Mouse (Mus musculus) 416B (cell line): ENCODE measurements around the gene Tmem203.

ENCODE experiments used
- DNase-seq: peaks from one replicate; pipeline ENCODE4 v3.0.0; 2011; ENCODE audit warnings: low read depth

The Tmem203 gene

DNA sequence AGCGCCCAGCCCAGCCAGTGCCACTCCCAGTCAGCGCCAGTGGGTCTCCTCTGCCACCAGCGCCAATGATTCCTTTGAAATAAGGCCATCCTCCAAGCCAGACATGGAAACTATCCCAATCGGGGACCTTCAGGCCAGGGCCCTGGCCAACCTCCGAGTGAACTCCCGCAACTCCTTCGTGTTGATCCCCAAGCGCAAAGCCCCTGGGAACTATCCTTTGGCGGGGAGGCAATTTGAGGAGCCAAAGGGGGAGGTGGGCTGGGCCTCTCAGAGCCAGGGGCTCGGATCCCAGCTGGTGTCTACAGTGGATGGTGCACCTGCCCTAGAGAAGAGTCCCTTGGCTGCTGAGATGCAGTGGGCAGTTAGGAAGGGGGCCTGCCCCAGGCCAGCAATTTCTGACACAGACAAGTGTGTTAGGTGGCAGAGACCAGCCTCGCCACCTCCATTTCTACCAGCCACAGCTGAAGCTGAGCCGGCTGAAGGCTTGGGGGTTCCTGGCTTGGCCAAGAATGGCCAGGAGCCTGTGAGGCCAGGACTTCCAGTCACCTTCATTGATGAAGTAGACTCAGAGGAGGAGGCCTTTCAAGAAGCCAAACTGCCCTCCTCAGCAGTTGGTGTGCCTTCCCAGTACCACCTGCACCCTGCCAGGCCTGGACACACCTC, 8.5 kb downstream of the Tmem203 start:
- no peak for DNase-seq

DNA sequence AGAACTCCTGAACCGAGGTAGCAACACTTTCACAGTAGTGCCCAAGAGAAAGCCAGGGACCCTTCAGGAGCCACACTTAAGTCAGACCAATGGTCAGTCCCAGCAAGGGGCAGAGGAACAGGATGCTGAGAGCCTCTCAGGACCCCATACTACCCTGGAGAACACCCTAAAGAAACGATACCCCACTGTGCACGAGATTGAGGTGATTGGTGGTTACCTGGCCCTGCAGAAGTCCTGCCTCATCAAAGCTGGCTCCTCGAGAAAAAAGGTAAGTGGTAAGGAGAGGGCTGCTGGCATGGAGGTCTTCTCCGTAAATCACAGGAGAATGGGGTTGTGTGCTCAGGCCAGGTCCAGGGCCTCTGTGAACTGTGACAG, 9.0 kb downstream of the Tmem203 start:
- DNase-seq = no peak

DNA sequence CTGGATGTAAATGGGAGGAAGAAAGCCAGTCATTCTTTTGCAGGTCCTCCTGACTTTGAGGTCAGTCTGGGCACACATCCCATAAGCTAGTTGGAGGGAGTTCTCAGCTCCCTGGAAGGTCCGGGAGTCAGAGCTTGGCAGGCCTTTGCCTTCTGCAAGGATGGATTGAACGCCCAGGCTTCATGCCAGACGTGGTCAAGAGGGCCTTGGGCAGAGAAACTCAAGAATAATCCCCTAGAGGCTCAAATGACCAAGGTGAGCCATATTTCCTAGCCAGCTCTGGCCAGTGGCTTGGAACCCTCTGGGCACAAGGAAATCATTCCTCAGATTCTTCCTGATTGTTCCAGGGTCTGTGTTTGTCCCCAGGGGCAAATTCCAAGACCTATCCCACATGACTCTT, 9.6 kb downstream of the Tmem203 start:
- no peak for DNase-seq

DNA sequence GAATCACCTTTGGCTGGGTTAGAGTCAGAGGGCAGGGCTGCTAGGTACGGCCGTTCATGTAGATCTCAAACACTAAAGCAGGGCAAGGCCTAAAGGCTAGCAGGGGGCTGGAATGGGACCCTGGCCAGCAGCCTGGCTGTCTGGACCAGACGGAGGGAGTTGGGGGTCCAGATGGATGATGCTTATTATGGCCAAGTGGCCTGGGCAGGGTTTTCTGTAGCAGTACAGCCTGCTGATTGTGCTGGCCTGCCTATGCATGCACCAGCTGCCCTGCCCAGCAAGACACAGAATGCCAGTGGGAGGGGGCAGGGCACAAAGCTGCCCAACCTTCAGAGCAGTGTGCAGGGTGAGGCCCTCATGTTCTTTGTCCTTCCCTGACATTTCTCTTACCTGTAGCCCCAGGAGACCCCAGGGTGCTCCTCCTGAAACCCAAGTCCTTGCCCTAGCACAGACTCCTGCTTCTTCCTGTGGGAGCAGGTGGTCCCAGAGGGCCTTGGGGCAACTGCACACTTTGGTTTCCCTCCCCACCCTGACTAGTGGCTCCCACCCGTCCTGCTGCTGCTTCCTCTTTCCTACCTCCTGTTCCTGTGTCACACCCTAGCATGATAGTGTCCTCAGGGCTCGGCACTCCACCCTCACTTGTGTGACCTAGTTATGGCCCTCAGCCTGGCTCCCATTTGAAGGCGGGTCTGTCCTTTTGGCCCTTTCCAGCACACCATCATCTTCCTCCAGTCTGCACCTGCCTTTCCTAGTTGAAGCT, 10.8 kb downstream of the Tmem203 start:
- DNase-seq = peak; percentile 71

DNA sequence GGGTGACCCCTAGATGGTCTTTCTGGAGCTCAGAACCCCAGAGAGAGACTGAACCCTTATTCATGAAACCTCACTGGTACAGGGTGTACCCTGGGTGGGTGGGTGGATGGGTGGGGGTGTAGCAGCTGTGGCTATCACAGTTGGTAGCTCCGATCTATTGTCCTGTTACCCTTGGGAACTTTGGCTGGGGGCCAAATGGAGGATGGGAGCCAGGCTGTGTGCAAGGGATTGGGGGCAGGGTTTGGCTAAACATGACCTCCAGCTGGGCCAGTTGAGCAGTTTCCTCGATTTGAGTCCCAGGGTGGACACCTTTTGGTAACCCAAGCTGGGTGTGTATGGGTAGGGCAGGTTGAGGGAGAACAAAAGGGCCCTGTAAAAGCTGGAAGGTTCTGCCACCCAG, 11.5 kb downstream of the Tmem203 start:
- DNase-seq = no peak

DNA sequence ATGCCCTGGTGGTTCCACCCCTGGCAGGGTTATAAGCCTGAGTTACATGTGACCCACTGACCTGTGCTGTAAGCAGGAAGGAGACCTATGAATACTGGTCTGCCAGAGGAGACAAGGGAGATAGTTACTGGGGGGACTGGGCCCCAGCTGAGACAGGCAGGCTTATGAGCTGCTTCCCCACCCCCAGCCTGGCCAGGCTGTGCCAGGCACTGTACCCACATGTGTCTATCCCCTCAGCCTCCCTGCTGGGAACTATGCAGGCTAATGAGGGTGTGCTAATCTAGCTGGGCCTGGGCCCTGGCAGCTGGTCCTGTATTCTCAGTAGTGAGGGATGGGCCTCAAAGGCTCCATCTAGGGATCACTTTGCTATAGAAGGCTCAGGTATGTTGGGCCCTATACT, 12.0 kb downstream of the Tmem203 start:
- DNase-seq = no peak

DNA sequence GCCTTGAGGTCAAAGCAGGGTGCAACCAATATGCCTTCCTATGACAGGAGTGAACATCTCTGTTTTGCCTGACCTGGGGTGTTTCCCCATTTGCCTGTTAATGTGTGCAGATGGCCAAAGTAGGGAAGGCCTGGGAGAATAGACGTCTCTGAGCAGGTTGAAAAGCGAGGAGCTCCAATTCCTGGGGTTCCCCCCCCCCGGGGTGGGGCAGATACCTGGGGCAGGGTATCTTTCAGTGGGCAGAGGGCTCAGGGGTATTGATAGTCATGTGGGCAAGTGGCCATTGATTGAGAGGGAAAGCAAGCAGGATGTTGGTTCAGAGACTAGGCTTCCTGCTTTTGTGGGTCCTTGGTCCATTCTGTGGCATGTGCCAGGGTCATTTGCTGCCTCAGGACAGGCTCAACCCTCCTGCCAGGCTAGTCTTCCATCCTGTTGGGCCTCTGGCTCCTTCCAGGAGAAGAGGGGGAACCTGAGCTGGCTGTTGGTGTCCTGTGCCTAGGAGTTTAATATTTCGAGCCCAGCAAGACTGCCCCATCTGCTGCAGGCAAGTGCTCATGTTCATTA, 12.6 kb downstream of the Tmem203 start:
- DNase-seq = no peak

DNA sequence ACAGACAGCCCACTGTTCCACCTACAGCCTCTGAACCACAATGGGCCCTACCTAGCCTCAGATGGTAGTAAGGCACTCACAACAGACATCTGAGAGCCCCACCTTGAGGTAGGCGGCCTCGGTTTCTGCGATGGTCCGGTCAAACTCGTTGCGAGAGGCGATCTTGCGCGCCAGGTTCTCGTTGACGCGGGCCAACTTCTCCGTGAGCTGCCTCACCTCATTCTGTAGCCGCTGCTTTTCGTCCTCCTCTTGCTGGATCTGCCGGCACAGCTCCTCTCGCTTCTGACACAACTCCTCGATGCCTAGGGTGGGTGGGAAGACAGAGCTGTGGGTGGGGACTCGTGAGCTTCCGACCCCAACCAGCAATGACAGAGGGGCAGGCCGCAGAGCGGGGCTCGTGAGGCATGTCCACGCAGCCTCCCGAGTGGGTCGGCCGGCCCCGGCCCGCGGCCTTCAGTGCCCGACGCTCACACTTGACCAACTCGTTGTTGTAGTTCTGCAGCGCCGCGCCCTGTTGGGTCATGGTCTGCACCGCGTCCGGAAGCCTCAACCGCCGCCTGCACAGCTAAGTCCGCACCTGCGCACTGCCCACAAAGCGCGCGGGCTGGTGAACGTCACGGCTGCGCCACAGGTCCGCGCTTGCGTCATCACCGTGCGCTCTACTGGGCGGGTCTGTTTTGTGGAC, 16.7 kb downstream of the Tmem203 start, which contains the start of the genes Ssna1 and Anapc2:
TSS of gene Ssna1 (minus strand) at position 612 of the 685 bp plus-strand sequence.
TSS of gene Anapc2 (plus strand) at position 652 of the 685 bp plus-strand sequence.
- peak; percentile 97 for DNase-seq

DNA sequence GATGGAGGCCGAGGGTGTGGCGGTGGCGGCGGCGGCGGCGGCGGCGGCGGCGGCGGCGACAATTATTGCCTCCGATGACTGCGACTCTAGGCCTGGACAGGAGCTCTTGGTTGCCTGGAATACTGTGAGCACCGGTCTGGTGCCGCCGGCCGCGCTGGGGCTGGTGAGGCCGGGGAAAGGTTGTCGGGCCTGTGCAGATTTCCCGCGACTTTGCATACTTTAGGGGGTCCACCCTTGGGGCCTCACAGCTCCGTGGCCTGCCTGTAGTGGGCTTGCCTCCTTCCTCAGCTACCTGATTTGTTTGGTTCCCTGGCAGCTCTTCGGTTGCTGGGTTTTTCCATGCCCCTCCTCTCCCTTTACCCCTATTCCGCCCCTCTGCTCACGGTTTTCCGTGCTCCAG, 17.3 kb downstream of the Tmem203 start:
- no peak for DNase-seq

DNA sequence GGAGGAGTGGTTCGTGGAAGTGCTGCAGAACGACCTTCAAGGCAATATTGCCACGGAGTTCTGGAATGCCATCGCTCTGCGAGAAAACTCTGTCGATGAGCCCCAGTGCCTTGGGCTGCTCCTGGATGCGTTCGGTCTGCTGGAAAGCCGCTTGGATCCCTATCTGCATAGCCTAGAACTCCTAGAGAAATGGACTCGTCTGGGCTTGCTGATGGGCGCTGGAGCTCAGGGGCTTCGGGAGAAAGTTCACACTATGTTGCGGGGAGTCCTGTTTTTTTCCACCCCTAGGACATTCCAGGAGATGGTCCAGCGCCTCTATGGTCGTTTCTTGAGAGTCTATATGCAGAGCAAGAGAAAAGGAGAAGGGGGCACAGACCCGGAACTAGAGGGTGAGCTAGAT, 17.8 kb downstream of the Tmem203 start:
- no peak for DNase-seq

DNA sequence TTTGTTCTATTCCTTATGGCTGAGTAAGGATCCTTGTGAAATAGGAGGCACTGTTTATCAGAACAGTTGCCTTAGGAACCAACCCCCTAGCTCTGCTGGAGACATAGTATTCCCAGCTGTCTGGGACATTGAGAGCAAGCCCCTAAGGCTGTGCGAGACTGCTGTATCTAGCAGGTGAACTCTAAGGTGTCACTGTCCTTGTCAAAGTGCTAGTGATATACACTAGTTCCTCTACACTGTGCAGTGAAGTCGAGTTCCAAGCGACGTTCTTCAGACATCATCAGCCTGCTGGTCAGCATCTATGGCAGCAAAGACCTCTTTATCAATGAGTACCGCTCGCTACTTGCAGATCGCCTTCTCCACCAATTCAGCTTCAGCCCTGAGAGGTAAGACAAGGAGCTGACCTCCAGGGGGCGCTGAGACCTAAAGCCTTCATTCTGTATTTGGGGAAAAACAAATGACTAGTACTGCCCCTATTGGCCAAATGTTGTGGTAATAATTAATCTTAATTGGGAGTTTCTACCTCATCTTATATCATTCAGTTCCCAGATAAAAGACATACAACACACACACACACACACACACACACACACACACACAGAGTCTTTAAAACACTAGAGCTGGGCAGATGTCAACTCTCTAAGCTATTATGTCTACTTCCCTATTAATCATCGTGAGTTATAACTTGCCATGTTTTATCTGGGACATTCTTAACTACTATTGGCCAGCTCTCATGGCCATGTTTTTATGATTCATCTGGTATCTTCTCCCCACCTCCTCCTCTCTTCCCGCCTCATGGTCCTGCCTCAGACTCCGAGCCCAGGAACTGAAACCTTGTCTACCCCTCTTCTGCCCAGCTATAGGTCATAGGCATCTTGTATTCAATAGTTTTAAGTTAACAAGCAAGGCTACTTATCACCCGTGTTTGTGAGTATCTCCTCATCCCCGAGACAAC, 24.0 kb downstream of the Tmem203 start:
- DNase-seq = peak; percentile 89

DNA sequence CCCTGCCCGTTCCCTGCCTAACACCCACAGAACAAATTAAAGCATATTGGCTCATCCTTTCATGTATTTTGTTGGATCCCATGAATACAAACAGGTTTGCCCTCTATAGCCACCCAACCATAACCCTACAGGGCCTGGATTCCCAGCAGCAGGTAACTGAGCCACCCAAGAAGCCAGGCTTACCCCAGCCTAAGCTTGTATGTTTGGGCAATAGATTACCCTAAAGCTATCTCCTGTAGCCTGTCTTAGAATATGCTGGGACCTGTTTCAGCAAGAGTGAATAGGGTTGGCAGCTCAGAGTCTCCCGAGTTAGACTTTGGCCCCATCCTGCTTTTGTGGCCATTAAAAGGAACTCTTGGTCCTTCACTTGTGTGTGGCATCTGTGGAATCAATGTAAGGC, 30.3 kb downstream of the Tmem203 start:
- no peak for DNase-seq

DNA sequence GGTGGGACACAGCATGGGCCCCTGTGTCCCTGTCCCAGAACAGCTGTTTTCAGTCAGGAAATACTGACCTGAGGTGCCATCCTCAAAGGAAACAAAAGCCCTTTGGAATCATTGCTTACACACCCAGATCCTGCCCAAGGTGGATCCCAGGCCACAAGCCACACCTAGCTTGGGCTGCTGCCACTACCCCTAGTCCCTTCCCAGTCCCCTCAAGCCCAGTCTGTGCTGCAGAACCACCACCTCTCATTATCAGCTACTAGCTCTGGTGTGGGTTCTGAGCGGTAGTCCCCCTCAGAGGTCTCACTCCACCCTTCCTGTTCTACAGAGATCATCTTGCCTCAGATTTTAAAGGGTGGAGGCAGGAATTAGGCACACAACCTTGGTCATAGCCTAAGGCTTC, 31.1 kb downstream of the Tmem203 start:
- no peak for DNase-seq

DNA sequence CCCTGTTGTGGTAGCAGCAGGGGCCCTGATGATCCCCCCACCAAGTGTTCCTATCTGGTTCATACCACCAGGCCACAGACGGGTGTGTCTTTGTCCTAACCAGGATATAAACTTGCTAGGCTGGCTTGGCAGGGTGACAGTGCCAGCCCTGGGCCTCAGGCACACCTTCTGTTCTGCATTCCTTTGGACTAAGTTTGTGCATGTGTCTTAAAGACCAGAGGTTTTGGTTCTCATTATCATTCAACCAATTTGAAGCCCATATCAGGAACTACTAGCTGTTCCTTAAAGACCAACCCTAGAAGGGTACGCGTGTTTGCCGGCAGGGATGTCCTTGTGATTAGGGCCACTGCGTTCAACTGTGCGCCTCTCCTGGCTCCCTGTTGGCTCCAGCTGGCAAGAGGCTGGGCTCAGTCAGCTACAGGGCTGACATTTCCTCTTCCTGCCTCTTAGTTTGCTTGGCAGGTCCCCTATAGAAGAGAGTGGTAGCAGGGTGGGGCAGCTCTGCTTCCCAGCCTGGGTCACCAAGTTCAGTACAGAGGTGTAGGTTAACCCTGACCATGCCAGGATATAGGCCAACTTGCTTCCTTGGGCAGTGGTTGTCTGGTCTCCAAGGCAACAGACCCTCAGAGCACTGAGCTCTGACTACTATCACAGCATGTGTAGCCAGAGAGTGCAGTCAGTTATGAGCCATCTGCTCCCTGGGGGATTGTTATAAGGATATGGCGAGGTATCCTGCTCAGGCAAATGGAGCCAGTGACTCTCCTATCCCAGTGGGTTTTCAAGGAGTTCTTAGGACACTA, 31.8 kb downstream of the Tmem203 start:
- no peak for DNase-seq

DNA sequence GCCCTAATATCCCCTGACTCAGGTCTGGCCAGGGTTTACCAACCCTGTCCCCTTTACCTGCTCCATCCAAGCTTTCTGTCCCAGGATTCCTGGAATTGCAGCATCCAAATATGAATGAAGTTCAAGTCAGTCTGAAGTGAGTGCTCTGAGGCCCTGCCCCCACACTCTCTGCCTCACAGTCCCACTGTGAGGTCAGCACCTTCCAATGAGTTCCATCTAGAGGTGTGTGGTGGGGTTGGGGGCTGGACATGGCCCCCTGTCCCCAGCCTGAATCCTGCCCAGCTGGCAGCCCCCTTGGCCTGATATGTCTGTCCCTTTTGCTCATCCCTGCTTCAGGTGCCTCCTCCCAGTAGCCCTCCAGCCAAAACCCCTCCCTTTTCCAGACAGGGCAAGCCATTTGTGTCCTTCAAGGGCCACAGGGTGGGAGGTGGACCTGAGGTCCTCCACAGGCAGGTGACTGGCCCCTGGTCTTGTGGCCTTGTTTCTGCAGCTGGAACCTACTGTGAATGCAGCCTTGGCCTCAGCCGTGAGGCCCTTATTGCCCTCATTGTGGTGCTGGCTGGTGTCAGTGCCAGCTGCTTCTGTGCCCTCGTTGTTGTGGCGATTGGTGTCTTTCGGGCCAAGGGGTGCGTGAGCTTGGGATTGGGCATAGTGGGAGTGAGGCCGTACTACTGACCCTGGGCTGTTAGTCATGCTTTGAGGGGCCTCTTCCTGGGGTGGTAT, 32.8 kb downstream of the Tmem203 start, which contains the start of gene Tmem210:
TSS of gene Tmem210 (plus strand) at position 219 of the 723 bp plus-strand sequence.
- DNase-seq = no peak

DNA sequence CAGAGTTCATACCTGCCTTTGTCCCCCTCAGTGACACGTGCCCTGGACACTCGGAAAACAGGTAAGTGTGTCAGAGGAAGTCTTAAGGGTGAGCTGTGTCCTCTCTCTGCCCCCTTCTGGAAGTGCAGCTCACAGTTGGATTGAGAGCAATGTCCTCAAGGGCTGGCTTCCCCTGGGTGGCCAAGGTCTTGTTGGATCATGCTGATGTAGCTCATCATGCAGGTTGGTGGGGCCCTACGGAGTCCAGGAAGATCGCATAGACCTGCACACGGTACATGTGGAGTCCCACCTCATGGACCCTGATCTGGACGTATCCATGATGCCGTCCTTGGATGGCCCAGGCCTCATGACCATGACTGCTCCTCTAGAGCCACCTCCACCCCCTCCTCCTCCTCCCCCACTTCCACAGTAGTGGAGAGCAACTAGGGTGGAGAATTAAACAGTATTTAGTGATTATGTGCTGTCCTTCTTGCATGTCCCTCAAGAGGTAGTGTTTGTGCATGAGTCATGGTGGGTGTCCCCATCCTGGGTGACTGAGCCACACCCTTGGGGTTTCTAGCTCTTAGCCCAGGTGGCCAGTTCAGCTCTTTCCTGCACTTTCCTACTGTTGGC, 33.6 kb downstream of the Tmem203 start:
- no peak for DNase-seq

DNA sequence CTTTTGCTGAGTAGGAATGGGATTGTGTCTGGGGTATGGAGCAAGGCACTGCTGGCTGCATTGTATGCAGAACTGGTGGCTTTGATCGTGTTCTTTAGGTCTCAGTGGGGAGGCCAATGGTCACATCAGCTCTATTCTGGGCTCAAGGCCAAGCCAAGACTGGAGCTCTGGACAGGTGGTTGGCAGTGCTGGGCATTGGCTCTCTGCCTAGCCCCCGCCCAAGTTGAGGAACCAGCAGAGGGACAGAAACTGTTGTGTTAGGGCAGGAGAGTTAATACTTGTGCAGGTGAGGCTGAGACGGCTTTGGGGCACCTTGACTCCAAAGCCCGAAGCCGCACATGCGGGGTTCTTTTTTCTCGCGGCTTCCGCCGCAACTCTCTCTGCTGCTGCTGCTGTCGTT, 34.4 kb downstream of the Tmem203 start, which contains the start of gene Lrrc26:
TSS of gene Lrrc26 (plus strand) at position 265 of the 400 bp plus-strand sequence.
- DNase-seq = peak; percentile 23

DNA sequence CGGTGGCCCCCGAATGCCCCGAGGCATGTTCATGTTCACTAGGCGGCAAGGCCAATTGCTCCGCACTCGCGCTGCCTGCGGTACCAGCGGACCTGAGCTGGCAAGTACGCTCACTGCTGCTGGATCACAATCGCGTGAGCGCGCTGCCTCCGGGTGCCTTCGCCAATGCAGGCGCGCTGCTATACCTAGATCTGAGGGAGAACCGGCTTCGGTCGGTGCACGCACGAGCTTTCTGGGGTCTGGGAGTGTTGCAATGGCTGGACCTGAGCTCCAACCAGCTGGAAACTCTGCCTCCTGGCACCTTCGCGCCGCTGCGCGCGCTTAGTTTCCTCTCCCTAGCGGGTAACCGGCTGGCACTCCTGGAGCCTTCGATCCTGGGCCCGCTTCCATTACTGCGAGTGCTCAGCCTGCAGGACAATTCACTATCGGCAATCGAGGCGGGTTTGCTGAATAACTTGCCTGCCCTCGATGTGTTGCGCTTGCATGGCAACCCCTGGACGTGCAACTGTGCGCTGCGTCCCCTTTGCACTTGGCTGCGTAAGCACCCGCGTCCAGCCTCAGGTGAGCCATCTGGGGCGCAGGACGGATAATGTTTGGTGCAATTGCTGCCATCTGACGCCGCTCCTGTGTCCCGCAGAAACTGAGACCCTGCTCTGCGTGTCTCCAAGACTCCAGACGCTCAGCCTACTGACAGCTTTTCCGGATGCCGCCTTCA, 35.0 kb downstream of the Tmem203 start:
- no peak for DNase-seq

DNA sequence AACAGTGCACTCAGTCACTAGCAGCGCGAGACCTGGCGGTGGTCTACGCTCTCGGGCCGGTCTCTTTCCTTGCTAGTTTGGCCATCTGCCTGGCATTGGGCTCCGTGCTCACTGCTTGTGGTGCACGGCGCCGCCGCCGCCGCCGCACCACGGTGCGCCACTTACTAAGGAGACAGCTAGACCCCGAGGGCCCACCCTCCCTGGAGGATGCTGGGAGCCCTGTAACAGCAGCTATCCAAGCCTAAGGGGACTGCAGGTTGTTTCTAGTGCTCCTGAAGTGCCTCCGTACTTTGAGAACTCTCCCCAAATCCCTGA, 35.5 kb downstream of the Tmem203 start:
- DNase-seq = no peak
